Mouse (Mus musculus) neural tube, embryonic 14.5 days (tissue): ENCODE results near the gene 1700123O20Rik. TPM values are rescaled to one million over a fixed set of nuclear protein-coding genes. Genes with fewer than 3 reads are reported as not detected.

Experiments
- ATAC-seq: fragments of 200-750 bp; cut with Nextera tagmentation; 2 replicates; pipeline ENCODE4 v1.8.0; 2017; ENCODE audit warnings: low read depth, mild to moderate bottlenecking, moderate TSS enrichment, moderate library complexity
- H3K27ac ChIP-seq: fragments of 300-500 bp; sonication (generic); 2 replicates; pipeline ENCODE4 v1.5.1; 2014; ENCODE audit warnings: low read depth, mild to moderate bottlenecking, control low read depth, low read length, moderate library complexity, mixed read lengths
- H3K27me3 ChIP-seq: fragments of 300-500 bp; sonication (generic); 2 replicates; pipeline ENCODE4 v1.6.1; 2014; ENCODE audit warnings: low read length; ENCODE audit not compliant: control insufficient read depth, insufficient read depth
- H3K36me3 ChIP-seq: fragments of 300-500 bp; sonication (generic); 2 replicates; pipeline ENCODE4 v1.6.1; 2014; ENCODE audit warnings: low read length, mixed read lengths; ENCODE audit not compliant: control insufficient read depth, insufficient read depth
- H3K4me1 ChIP-seq: fragments of 300-500 bp; sonication (generic); 2 replicates; pipeline ENCODE4 v1.6.1; 2014; ENCODE audit warnings: low read length; ENCODE audit not compliant: control insufficient read depth, insufficient read depth
- H3K4me2 ChIP-seq: fragments of 300-500 bp; sonication (generic); 2 replicates; pipeline ENCODE4 v1.6.1; 2014; ENCODE audit warnings: mild to moderate bottlenecking, low read depth, low read length, control low read depth
- H3K4me3 ChIP-seq: fragments of 300-500 bp; sonication (generic); 2 replicates; pipeline ENCODE4 v1.5.1; 2014; ENCODE audit warnings: low read depth, low read length, control low read depth, mixed read lengths
- H3K9ac ChIP-seq: fragments of 300-500 bp; sonication (generic); replicated peaks from 2 replicates; pipeline ENCODE4 v1.6.1; 2014; ENCODE audit warnings: low read depth, mild to moderate bottlenecking, control low read depth, low read length, mixed read lengths
- H3K9me3 ChIP-seq: fragments of 300-500 bp; sonication (generic); 2 replicates; pipeline ENCODE4 v1.6.1; 2016; ENCODE audit warnings: low read length; ENCODE audit not compliant: control insufficient read depth
- WGBS: fragments of 180-500 bp; shearing (Covaris S2); extraction: QIAGEN DNeasy Blood & Tissue Kit; methylation state at CpG from one replicate; pipeline ENCODE4 v1.1.7; 2014; 5-methylcytosine and 5-hydroxymethylcytosine counted together
- polyA plus RNA-seq: library from polyadenylated mRNA; unstranded; fragments of >200 nt; fragmentation: Nextera tagmentation; extraction: Ambion mirVana; gene quantifications from 2 replicates; pipeline ENCODE4 v1.2.1, GENCODE M21; 2014

Gene 1700123O20Rik
- 77.4 and 79.8 TPM in 2 replicates for polyA plus RNA-seq

- H3K9ac ChIP-seq = peak within 1 kb of the TSS; percentile 84
- ATAC-seq = peak; percentile 77
- H3K27me3 ChIP-seq = no peaks in the 10 kb centered on the region
- H3K9me3 ChIP-seq = no peaks in the 10 kb centered on the region
- H3K4me1 ChIP-seq = peaks cover 22% of the 10 kb centered on the region
- under 1% methylated on average over 41 of the region's 41 CpGs for WGBS
- H3K4me3 ChIP-seq = peak within 1 kb of the TSS; percentile 84
- H3K4me2 ChIP-seq = peak within 1 kb of the TSS; percentile 89
- H3K36me3 ChIP-seq = peaks cover 17% of the 10 kb centered on the region
- peak within 1 kb of the TSS; percentile 96 for H3K27ac ChIP-seq
Observed at GRCm38 (mm10) chr14:54686063-54686521, at the start of gene 1700123O20Rik. 1700123O20Rik (plus strand) TSS chr14:54686216.

GRCm38 (mm10) chr14:54636954-54637353, 49.1 kb upstream of the 1700123O20Rik start:
- H3K27ac ChIP-seq = no peak overlapping the region
- H3K9me3 ChIP-seq = no peaks in the 10 kb centered on the region
- H3K9ac ChIP-seq = no peak overlapping the region
- H3K4me3 ChIP-seq = no peak overlapping the region
- H3K27me3 ChIP-seq = no peaks in the 10 kb centered on the region
- no peak overlapping the region for H3K4me2 ChIP-seq
- H3K4me1 ChIP-seq = peaks cover 14% of the 10 kb centered on the region
- peaks cover 24% of the 10 kb centered on the region for H3K36me3 ChIP-seq
- no peak for ATAC-seq
- 47% methylated on average over 8 of the region's 8 CpGs for WGBS

GRCm38 (mm10) chr14:54638210-54638609, 47.8 kb upstream of the 1700123O20Rik start:
- 0 out of 2 replicates have a peak overlapping the region, but pooled peaks have one; percentile 7 for H3K9ac ChIP-seq
- H3K27ac ChIP-seq = no peak overlapping the region
- peaks cover 23% of the 10 kb centered on the region for H3K36me3 ChIP-seq
- 84% methylated on average over 5 of the region's 5 CpGs for WGBS
- no peaks in the 10 kb centered on the region for H3K27me3 ChIP-seq
- H3K4me2 ChIP-seq = no peak overlapping the region
- H3K4me3 ChIP-seq = no peak overlapping the region
- H3K9me3 ChIP-seq = no peaks in the 10 kb centered on the region
- peaks cover 14% of the 10 kb centered on the region for H3K4me1 ChIP-seq
- no peak for ATAC-seq

GRCm38 (mm10) chr14:54640121-54640520, 45.9 kb upstream of the 1700123O20Rik start:
- H3K36me3 ChIP-seq = peaks cover 35% of the 10 kb centered on the region
- WGBS = 16% methylated on average over 4 of the region's 4 CpGs
- peak overlapping the region; percentile 82 for H3K9ac ChIP-seq
- H3K4me2 ChIP-seq = peak overlapping the region; percentile 88
- H3K9me3 ChIP-seq = no peaks in the 10 kb centered on the region
- no peaks in the 10 kb centered on the region for H3K27me3 ChIP-seq
- peaks cover 14% of the 10 kb centered on the region for H3K4me1 ChIP-seq
- H3K4me3 ChIP-seq = peak overlapping the region; percentile 68
- ATAC-seq = no peak
- no peak overlapping the region for H3K27ac ChIP-seq

- peak within 1 kb of the TSS; percentile 76 for H3K27ac ChIP-seq
- peak within 1 kb of the TSS; percentile 82 for H3K9ac ChIP-seq
- no peaks in the 10 kb centered on the region for H3K27me3 ChIP-seq
- no peak; the same call in 1 of the 2 replicates for ATAC-seq
- H3K4me3 ChIP-seq = peak within 1 kb of the TSS; percentile 68
- H3K36me3 ChIP-seq = peaks cover 43% of the 10 kb centered on the region
- H3K4me1 ChIP-seq = peaks cover 14% of the 10 kb centered on the region
- H3K9me3 ChIP-seq = no peaks in the 10 kb centered on the region
- WGBS = under 1% methylated on average over 17 of the region's 28 CpGs
- H3K4me2 ChIP-seq = peak within 1 kb of the TSS; percentile 88
Observed at GRCm38 (mm10) chr14:54640946-54641304, 45.1 kb upstream of the 1700123O20Rik start, which contains the start of gene Gm17606. Gm17606 (plus strand) TSS chr14:54640952.

GRCm38 (mm10) chr14:54641305-54641969, 44.6 kb upstream of the 1700123O20Rik start, which contains the start of gene Cdh24:
Cdh24 (minus strand) TSS chr14:54641364.
- WGBS = under 1% methylated on average over 45 of the region's 52 CpGs
- Histone ChIP-seq H3K9me3 (no peaks in the 10 kb centered on the region), H3K4me2 (peak within 1 kb of the TSS; percentile 88), H3K4me1 (peaks cover 14% of the 10 kb centered on the region), H3K36me3 (peaks cover 47% of the 10 kb centered on the region), H3K9ac (peak within 1 kb of the TSS; percentile 82), H3K27me3 (no peaks in the 10 kb centered on the region), H3K27ac (peak within 1 kb of the TSS; percentile 76), H3K4me3 (peak within 1 kb of the TSS; percentile 68)
- ATAC-seq = peak; percentile 94

- Histone ChIP-seq H3K4me2 (no peak overlapping the region), H3K36me3 (peaks cover 52% of the 10 kb centered on the region), H3K9ac (no peak overlapping the region), H3K4me3 (no peak overlapping the region), H3K27me3 (no peaks in the 10 kb centered on the region), H3K4me1 (peaks cover 14% of the 10 kb centered on the region), H3K9me3 (no peaks in the 10 kb centered on the region), H3K27ac (no peak overlapping the region)
- no peak for ATAC-seq
- WGBS = 80% methylated on average over 25 of the region's 25 CpGs
Observed at GRCm38 (mm10) chr14:54642224-54642944, 43.6 kb upstream of the 1700123O20Rik start.

GRCm38 (mm10) chr14:54643011-54643410, 43.0 kb upstream of the 1700123O20Rik start:
- Histone ChIP-seq H3K36me3 (peaks cover 58% of the 10 kb centered on the region), H3K4me2 (no peak overlapping the region), H3K9ac (no peak overlapping the region), H3K27me3 (no peaks in the 10 kb centered on the region), H3K9me3 (no peaks in the 10 kb centered on the region), H3K4me3 (no peak overlapping the region), H3K4me1 (peaks cover 14% of the 10 kb centered on the region), H3K27ac (no peak overlapping the region)
- WGBS = 87% methylated on average over 2 of the region's 2 CpGs
- no peak for ATAC-seq

- no peak overlapping the region for H3K4me3 ChIP-seq
- peaks cover 66% of the 10 kb centered on the region for H3K36me3 ChIP-seq
- WGBS = 96% methylated on average over 9 of the region's 9 CpGs
- no peak overlapping the region for H3K27ac ChIP-seq
- H3K4me2 ChIP-seq = no peak overlapping the region
- H3K4me1 ChIP-seq = peaks cover 15% of the 10 kb centered on the region
- no peaks in the 10 kb centered on the region for H3K9me3 ChIP-seq
- H3K27me3 ChIP-seq = no peaks in the 10 kb centered on the region
- H3K9ac ChIP-seq = no peak overlapping the region
- ATAC-seq = no peak
Observed at GRCm38 (mm10) chr14:54644294-54644693, 41.7 kb upstream of the 1700123O20Rik start.
